Mouse (Mus musculus) limb, embryonic 15.5 days (tissue): Measurements from ENCODE around the gene Elovl6. TPM values are rescaled to one million over a fixed set of nuclear protein-coding genes. Genes with fewer than 3 reads are reported as not detected.

Source experiments
- ATAC-seq: fragments of 200-750 bp; cut with Nextera tagmentation; 2 replicates; pipeline ENCODE4 v1.8.0; 2017; ENCODE audit warnings: low read depth, moderate TSS enrichment; ENCODE audit not compliant: insufficient number of reproducible peaks, low FRiP score, low TSS enrichment
- H3K27ac ChIP-seq: fragments of 300-500 bp; sonication (generic); 2 replicates; pipeline ENCODE4 v1.5.1; 2015; ENCODE audit warnings: moderate library complexity, mild to moderate bottlenecking, inconsistent platforms
- H3K27me3 ChIP-seq: fragments of 300-500 bp; sonication (generic); 2 replicates; pipeline ENCODE4 v1.6.1; 2015; ENCODE audit warnings: inconsistent platforms
- H3K36me3 ChIP-seq: fragments of 300-500 bp; sonication (generic); 2 replicates; pipeline ENCODE4 v1.6.1; 2015; ENCODE audit warnings: inconsistent platforms
- H3K4me1 ChIP-seq: fragments of 300-500 bp; sonication (generic); 2 replicates; pipeline ENCODE4 v1.6.1; 2015; ENCODE audit warnings: inconsistent platforms
- H3K4me2 ChIP-seq: fragments of 300-500 bp; sonication (generic); 2 replicates; pipeline ENCODE4 v1.6.1; 2015; ENCODE audit warnings: mild to moderate bottlenecking, inconsistent platforms
- H3K4me3 ChIP-seq: fragments of 300-500 bp; sonication (generic); 2 replicates; pipeline ENCODE4 v1.5.1; 2015; ENCODE audit warnings: mild to moderate bottlenecking, inconsistent platforms
- H3K9ac ChIP-seq: fragments of 300-500 bp; sonication (generic); 2 replicates; pipeline ENCODE4 v1.6.1; 2015; ENCODE audit warnings: inconsistent platforms
- H3K9me3 ChIP-seq: fragments of 300-500 bp; sonication (generic); 2 replicates; pipeline ENCODE4 v1.6.1; 2016; ENCODE audit warnings: inconsistent platforms
- WGBS: fragments of 180-500 bp; shearing (Covaris S2); methylation state at CpG from one replicate; pipeline ENCODE4 v1.1.7; 2015; 5-methylcytosine and 5-hydroxymethylcytosine counted together
- polyA plus RNA-seq: library from polyadenylated mRNA; unstranded; fragments of >200 nt; fragmentation: Nextera tagmentation; extraction: Ambion mirVana; gene quantifications from 2 replicates; pipeline ENCODE4 v1.2.1, GENCODE M21; 2015

The Elovl6 gene
- polyA plus RNA-seq, 1 experiment from 2014 or later = 23.3 TPM

DNA sequence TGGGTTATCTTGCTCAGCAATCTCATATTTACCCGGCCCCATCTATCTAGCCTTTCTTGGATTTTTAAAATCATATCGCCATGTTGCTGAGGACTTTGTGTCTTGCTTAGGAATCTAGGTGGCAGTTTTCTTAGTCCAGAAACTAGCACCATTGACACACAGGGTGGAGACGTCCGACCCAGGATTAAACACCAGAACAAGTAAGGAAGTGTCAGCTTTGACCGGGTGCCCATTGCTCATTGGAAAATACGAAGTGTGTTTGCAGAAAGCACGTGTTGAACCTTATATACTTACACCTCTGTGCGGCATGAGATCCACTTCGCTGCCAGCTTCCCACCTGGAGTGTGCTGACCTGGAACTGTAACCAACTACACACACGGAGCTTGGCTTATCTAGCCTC, 57.5 kb downstream of the Elovl6 start:
- no peak overlapping the region for H3K4me2 ChIP-seq
- no peak overlapping the region for H3K4me3 ChIP-seq
- H3K27me3 ChIP-seq = no peaks in the 10 kb centered on the region
- 79% methylated on average over 10 of the region's 10 CpGs for WGBS
- H3K36me3 ChIP-seq = no peaks in the 10 kb centered on the region
- ATAC-seq = no peak
- no peak overlapping the region for H3K9ac ChIP-seq
- H3K27ac ChIP-seq = no peak overlapping the region
- no peaks in the 10 kb centered on the region for H3K9me3 ChIP-seq
- no peaks in the 10 kb centered on the region for H3K4me1 ChIP-seq

DNA sequence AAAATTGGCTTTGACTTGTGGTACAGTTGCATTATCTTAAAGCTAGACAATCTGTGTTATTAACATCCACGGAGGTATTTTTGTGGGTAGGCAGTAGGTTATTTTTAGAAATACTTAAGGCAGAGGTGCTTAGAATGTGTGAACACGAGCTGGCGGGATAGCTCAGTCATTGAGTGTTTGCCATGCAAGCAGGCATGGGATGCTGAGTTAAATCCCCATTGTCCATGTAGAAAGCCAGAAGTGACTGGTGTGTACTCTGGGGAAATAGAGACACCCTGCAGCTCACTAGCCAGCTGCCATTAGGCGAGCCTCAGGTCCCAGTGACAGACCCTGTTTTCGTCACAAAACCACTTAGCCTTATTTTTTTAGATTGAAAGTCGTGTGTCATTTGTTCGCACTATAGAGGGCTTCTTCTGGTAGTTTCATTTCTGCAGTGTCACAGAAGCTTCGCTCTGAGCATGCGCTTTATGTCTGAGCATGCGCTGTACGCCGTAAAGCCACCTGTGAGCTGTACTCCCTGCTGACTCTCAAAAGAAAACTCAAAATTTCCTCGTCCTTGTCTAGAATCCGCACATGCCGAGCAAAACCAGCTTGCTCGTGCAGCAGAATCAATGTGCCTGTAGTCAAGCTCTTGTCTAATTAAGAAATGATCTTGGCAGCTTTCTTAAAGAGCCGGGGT, 58.5 kb downstream of the Elovl6 start:
- WGBS = 75% methylated on average over 17 of the region's 17 CpGs
- Histone ChIP-seq H3K36me3 (no peaks in the 10 kb centered on the region), H3K4me3 (no peak overlapping the region), H3K4me2 (no peak overlapping the region), H3K4me1 (no peaks in the 10 kb centered on the region), H3K9ac (no peak overlapping the region), H3K27me3 (no peaks in the 10 kb centered on the region), H3K9me3 (no peaks in the 10 kb centered on the region), H3K27ac (no peak overlapping the region)
- no peak for ATAC-seq

DNA sequence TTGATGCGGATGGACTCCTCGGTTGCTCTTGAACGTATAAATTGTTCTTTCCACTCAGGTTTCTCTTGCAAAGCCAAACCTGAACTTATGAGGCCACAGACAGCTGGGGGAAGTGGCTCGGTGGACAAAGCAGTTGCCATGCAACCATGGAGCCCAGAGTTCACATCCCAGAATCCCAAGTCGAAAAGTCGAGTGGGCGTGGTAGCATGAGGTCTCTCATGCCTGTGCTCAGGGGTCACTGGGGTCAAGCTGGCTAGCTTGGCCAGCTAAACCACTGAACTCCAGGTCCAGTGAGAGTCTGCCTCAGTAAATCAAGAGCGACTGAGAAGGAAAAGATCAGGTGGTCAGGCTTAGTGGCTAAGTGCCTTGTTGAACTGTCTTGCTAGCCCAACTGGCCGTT, 59.1 kb downstream of the Elovl6 start:
- Histone ChIP-seq H3K4me1 (no peaks in the 10 kb centered on the region), H3K27me3 (no peaks in the 10 kb centered on the region), H3K36me3 (no peaks in the 10 kb centered on the region), H3K4me2 (no peak overlapping the region), H3K9me3 (no peaks in the 10 kb centered on the region), H3K4me3 (no peak overlapping the region), H3K9ac (no peak overlapping the region), H3K27ac (no peak overlapping the region)
- 82% methylated on average over 9 of the region's 9 CpGs for whole genome bisulfite sequencing
- no peak for ATAC-seq

DNA sequence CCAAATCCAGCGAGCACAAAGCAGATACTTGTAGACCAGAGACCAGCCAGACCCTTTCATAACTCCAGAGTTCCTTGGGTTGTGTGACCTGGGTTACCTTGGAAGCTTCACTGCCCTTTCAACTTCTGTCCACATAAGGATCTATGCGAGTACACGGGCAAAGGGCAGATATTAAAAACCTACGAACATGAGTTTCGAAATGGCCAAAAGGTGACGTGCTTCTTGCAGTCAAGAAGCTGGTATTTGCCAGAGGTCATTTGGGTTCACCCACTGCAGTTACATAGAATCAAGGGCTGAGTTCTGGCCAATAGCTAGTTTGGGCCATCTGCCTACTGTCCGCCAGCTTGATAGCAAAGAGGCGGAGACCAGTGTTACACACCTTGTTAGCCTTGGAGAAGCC, 59.6 kb downstream of the Elovl6 start:
- WGBS = 89% methylated on average over 8 of the region's 8 CpGs

DNA sequence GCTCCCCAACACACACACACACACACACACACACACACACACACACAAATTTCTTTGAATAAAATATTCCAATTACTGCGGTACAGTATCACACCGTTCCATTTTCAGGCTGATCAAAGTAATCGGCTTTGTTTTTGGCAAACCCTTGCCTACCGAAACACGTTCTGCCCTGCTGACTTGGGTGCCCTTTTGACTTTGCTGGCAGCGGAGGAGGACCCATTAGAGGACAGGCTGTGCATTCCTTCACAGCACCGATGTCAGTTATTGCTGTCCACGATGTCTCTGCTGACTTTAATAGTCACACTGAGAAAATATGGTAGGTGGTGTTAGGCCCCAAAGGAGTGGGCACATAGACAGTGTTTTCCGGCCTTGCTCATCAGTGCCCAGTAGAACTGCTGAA, 60.8 kb downstream of the Elovl6 start:
- Histone ChIP-seq H3K4me1 (no peaks in the 10 kb centered on the region), H3K9ac (no peak overlapping the region), H3K36me3 (no peaks in the 10 kb centered on the region), H3K27me3 (no peaks in the 10 kb centered on the region), H3K27ac (no peak overlapping the region), H3K4me3 (no peak overlapping the region), H3K9me3 (no peaks in the 10 kb centered on the region), H3K4me2 (no peak overlapping the region)
- WGBS = 87% methylated on average over 9 of the region's 9 CpGs
- ATAC-seq = no peak

More for the DNA sequence above, 59.6 kb downstream of the Elovl6 start:
- Histone ChIP-seq H3K27ac (no peak overlapping the region), H3K4me1 (no peaks in the 10 kb centered on the region), H3K4me3 (no peak overlapping the region), H3K36me3 (no peaks in the 10 kb centered on the region), H3K27me3 (no peaks in the 10 kb centered on the region), H3K9me3 (no peaks in the 10 kb centered on the region), H3K9ac (no peak overlapping the region), H3K4me2 (no peak overlapping the region)
- ATAC-seq = no peak

DNA sequence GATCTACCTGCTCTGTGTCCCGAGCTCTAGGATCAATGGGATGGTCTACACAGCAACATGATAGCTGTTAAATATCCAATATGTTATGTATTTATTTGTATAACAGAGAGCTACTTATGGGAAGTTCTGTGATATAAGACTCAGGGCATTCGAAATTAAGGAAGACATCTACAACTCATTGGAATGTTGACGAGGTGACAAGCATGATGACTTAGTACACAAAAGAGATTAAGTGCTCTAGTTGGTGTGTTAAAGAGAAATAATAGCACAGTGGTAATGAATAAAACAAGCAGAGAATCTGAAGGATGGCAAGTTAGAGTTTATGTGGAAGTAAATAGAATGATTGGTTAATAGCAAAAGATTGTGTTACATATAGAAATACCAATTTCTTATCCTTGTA, 61.6 kb downstream of the Elovl6 start:
- WGBS = 87% methylated on average over 3 of the region's 3 CpGs
- Histone ChIP-seq H3K9ac (no peak overlapping the region), H3K27me3 (no peaks in the 10 kb centered on the region), H3K4me3 (no peak overlapping the region), H3K9me3 (no peaks in the 10 kb centered on the region), H3K36me3 (no peaks in the 10 kb centered on the region), H3K27ac (no peak overlapping the region), H3K4me2 (no peak overlapping the region), H3K4me1 (no peaks in the 10 kb centered on the region)
- no peak for ATAC-seq

DNA sequence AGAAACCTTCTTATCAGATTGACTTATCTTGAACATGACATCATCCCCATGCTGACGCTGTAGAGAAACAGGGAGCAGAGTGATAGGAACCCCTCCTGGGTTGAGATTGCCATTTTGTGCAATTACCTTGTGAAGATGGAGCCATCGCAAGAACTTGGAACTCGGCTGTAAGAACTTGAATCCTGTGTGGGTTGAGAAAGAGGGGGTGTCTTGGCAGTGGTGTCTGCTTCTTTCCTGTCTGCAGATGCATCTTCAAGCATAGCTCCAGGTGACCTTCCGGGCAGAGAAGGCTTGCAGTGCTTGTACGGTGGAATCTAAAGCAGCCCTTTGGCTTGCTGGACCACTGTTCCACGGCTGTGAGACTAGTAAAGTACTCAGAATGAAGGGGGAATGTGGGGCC, 63.9 kb downstream of the Elovl6 start:
- H3K4me2 ChIP-seq = no peak overlapping the region
- no peak overlapping the region for H3K9ac ChIP-seq
- no peaks in the 10 kb centered on the region for H3K4me1 ChIP-seq
- no peaks in the 10 kb centered on the region for H3K36me3 ChIP-seq
- no peak for ATAC-seq
- WGBS = 87% methylated on average over 6 of the region's 6 CpGs
- H3K9me3 ChIP-seq = no peaks in the 10 kb centered on the region
- H3K4me3 ChIP-seq = no peak overlapping the region
- no peaks in the 10 kb centered on the region for H3K27me3 ChIP-seq
- H3K27ac ChIP-seq = no peak overlapping the region

DNA sequence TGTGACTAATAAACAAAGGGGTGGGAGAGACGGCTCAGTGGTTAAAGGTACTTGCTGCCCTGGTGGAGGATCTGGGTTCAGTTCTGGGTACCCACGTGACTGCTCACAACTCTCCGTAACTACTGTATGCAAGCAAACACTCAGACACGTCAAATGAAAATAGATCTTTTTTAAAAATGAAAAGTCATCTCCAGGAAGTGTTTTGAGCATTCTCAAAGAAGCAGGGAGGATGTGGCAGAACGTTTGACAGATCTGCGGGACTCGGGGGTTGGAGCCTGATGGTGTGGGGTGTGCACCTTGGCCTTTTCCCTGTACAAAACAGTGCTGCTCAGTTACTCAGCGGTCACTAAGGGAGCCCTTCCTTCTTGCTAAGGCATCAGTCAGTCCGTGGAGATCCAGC, 70.1 kb downstream of the Elovl6 start:
- WGBS = 83% methylated on average over 9 of the region's 9 CpGs
- Histone ChIP-seq H3K4me1 (no peaks in the 10 kb centered on the region), H3K4me2 (no peak overlapping the region), H3K4me3 (no peak overlapping the region), H3K9ac (no peak overlapping the region), H3K36me3 (0 out of 2 replicates have a peak, but pooled peaks cover 3% of the 10 kb centered on the region), H3K27ac (no peak overlapping the region), H3K27me3 (no peaks in the 10 kb centered on the region), H3K9me3 (no peaks in the 10 kb centered on the region)
- ATAC-seq = no peak

DNA sequence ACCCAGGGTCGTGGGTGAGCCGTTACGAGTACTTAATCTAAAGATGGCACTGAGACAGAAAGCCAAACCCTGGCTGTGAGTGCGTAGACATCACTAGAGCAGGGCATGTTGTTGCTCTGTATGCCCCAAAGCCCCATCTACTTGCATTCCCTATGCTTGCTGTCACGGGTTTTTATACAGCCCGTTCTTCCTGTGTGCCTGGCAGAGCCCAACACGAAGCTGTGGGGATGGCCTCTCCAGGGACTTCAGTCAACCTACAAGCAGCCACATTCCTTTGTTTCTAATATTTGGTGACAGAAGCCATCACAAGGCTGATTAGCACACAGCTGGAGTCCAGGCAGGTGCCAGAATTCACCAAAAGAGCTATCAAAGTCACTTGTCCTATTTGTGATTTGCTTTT, 73.3 kb downstream of the Elovl6 start:
- 0 out of 2 replicates have a peak, but pooled peaks cover 3% of the 10 kb centered on the region for H3K36me3 ChIP-seq
- H3K9me3 ChIP-seq = no peaks in the 10 kb centered on the region
- H3K4me3 ChIP-seq = no peak overlapping the region
- WGBS = 81% methylated on average over 7 of the region's 7 CpGs
- H3K9ac ChIP-seq = no peak overlapping the region
- no peak overlapping the region for H3K4me2 ChIP-seq
- H3K4me1 ChIP-seq = no peaks in the 10 kb centered on the region
- no peaks in the 10 kb centered on the region for H3K27me3 ChIP-seq
- no peak for ATAC-seq
- no peak overlapping the region for H3K27ac ChIP-seq

DNA sequence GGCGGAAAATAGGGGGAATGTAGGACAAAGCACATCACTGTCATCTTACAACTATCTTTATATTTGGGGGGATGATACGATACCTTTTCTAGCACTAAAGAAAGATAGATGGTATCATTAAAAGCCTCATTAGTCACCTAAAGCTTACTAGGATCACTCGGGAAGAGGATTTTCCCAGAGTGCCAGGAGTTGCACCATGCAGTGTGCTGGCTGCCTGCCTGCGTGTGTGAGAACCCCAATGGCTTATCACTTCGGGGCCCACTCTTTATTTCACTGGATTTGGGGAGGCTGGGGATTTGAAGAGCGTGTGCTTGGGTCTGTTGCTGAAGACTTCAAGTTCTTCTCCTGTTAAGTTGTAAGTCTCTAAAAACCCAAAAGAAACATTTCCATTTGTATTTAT, 73.8 kb downstream of the Elovl6 start:
- no peaks in the 10 kb centered on the region for H3K4me1 ChIP-seq
- ATAC-seq = no peak
- no peaks in the 10 kb centered on the region for H3K9me3 ChIP-seq
- H3K4me2 ChIP-seq = no peak overlapping the region
- no peak overlapping the region for H3K4me3 ChIP-seq
- H3K36me3 ChIP-seq = 0 out of 2 replicates have a peak, but pooled peaks cover 6% of the 10 kb centered on the region
- 76% methylated on average over 6 of the region's 6 CpGs for WGBS
- no peak overlapping the region for H3K9ac ChIP-seq
- H3K27me3 ChIP-seq = no peaks in the 10 kb centered on the region
- no peak overlapping the region for H3K27ac ChIP-seq

DNA sequence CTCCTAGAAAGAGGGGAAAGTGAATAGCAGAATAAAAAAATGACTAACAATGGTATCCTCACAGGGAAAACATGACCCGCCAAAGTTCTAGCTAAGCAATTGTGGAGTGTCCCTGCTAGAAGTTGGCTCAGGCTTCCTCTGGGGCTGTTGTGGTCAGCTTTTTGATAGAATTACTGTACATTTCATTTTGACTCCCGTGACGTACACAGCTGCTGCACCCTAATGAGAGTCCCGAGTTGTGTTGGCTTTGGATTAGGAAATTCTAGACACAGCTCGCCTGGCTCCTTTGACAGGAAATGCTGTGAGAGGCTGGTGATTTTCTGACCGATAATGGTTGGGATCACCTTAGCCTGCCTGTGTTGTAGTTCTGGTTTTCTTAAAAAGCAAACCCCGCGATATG, 79.5 kb downstream of the Elovl6 start:
- WGBS = 59% methylated on average over 8 of the region's 8 CpGs
- ATAC-seq = no peak
- no peaks in the 10 kb centered on the region for H3K9me3 ChIP-seq
- peaks cover 15% of the 10 kb centered on the region for H3K4me1 ChIP-seq
- H3K4me3 ChIP-seq = no peak overlapping the region
- no peak overlapping the region for H3K9ac ChIP-seq
- no peak overlapping the region for H3K4me2 ChIP-seq
- no peak overlapping the region for H3K27ac ChIP-seq
- H3K36me3 ChIP-seq = 0 out of 2 replicates have a peak, but pooled peaks cover 3% of the 10 kb centered on the region
- no peaks in the 10 kb centered on the region for H3K27me3 ChIP-seq

DNA sequence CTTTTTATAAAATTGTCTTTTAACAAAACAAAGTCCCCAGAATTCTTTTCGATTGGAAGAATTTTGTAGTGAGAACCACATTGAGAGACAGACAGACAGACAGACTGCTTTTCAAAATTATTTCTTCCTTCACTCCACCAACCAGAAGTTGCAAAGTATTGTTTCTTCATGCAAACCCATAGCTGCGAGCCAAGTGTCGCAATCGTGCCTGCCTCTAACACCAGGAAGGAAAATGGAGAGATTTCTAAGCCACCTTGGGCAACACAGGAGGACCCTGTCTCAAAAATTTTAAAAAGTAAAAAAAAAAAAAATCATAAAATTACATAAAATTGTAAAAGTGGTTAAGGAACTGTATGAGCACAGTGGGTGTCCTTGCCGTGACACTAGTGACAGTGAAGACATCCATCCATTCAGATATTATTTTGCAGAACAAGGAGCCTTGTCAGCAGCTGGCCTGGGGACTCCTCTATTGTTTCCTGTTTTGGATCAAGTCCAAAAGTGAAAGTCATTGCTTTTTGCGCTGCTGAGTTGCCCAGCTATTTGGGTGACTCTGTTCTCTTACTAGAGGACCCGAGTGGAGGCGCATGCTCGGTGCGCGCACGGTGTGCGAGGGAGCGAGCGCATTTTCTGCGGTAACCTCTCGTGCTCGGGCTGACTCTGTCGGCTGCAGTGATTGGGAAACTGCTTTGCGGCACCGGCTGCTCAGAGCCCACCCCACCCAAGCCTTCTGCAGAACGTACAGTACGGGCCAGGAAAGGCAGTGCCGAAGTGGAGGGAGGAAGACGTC, 80.3 kb downstream of the Elovl6 start:
- H3K36me3 ChIP-seq = 0 out of 2 replicates have a peak, but pooled peaks cover 3% of the 10 kb centered on the region
- no peaks in the 10 kb centered on the region for H3K27me3 ChIP-seq
- H3K27ac ChIP-seq = no peak overlapping the region
- H3K4me2 ChIP-seq = no peak overlapping the region
- H3K9me3 ChIP-seq = no peaks in the 10 kb centered on the region
- H3K4me3 ChIP-seq = no peak overlapping the region
- H3K9ac ChIP-seq = 0 out of 2 replicates have a peak overlapping the region, but pooled peaks have one; percentile 10
- WGBS = 78% methylated on average over 25 of the region's 25 CpGs
- ATAC-seq = no peak
- H3K4me1 ChIP-seq = peaks cover 15% of the 10 kb centered on the region
